Mouse (Mus musculus) midbrain, embryonic 10.5 days (tissue): Measurements from ENCODE around the gene Pcca. TPM values are rescaled to one million over a fixed set of nuclear protein-coding genes. Genes with fewer than 3 reads are reported as not detected.

Source experiments
- DNase-seq: peaks from one replicate; pipeline ENCODE4 v3.0.0-alpha.2; 2017; ENCODE audit warnings: low spot score
- H3K27ac ChIP-seq: fragments of 300-500 bp; sonication (generic); replicated peaks from 2 replicates; pipeline ENCODE4 v1.5.1; 2016; ENCODE audit warnings: mild to moderate bottlenecking
- H3K27me3 ChIP-seq: fragments of 300-500 bp; sonication (generic); 2 replicates; pipeline ENCODE4 v1.6.1; 2016; ENCODE audit warnings: low read depth, mild to moderate bottlenecking; ENCODE audit not compliant: poor library complexity, severe bottlenecking
- H3K36me3 ChIP-seq: fragments of 300-500 bp; sonication (generic); 2 replicates; pipeline ENCODE4 v1.6.1; 2016; ENCODE audit warnings: mild to moderate bottlenecking, moderate library complexity
- H3K4me1 ChIP-seq: fragments of 300-500 bp; sonication (generic); 2 replicates; pipeline ENCODE4 v1.6.1; 2016
- H3K4me3 ChIP-seq: fragments of 300-500 bp; sonication (generic); 2 replicates; pipeline ENCODE4 v1.5.1; 2016; ENCODE audit warnings: mild to moderate bottlenecking, moderate library complexity
- H3K9me3 ChIP-seq: fragments of 300-500 bp; sonication (generic); replicated peaks from 2 replicates; pipeline ENCODE4 v1.6.1; 2016; ENCODE audit warnings: mild to moderate bottlenecking
- WGBS: fragments of 180-500 bp; shearing (Covaris S2); methylation state at CpG from one replicate; pipeline ENCODE4 v1.1.7; 2016; 5-methylcytosine and 5-hydroxymethylcytosine counted together
- polyA plus RNA-seq: library from polyadenylated mRNA; unstranded; fragments of >200 nt; fragmentation: Nextera tagmentation; extraction: Ambion mirVana; gene quantifications from 2 replicates; pipeline ENCODE4 v1.2.1, GENCODE M21; 2016

Pcca gene
- polyA plus RNA-seq, 1 experiment from 2014 or later: 30.5 TPM

DNA sequence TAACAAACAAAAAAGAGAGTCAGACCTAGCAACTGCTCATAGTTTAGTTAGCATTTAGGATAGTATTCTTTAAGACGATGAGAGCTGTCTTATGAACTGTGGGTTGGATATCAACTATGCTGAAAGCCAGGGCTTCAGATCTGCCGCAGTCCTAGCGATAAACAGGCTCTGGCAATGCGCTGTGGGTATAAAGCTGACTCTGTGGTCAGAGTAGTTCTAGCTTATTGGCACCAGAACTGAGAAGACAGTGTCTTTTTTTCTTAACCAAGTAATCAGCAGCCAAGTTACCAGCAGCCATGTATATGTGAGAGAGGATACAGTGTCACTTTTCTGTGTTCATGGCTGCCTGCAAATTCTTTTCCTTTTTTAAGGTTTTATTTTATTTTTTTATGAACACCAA is 154.3 kb downstream of the Pcca start:
- DNase-seq: no peak
- H3K4me3 ChIP-seq: no peak overlapping the region
- WGBS: 91% methylated on average over 4 of the region's 4 CpGs

DNA sequence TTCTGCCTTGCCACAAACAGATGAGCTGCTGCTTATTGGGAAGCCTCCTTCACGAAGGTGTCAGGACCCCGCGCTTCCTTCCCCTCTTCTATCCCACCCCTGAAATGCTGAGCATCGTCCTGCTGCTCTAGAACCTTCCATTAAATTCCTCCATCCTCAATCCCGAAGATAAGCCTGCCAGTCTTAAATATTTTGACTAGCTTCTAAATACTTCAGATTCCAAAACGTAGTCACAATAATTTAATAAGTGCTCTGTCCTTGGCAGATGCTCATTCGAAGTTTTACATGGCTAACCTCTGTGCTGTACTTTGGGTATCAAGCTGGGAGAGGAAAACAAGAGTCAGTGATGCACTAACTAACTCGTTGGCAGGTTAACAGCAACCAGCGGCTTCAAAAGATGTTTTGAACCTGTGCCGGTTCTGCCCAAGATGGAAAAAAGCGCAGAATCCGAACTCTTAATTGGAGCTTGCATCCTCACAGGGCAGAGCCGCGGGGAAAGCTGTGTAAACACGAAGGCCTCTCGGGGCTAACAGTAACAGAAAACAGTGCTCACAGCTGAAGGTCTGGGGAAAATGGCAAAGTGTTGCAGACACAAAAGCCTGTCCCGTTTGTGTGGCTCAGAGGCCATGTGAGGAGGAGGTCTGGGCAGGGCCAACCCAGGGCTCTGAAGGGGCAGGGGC is 155.2 kb downstream of the Pcca start:
- H3K4me1 ChIP-seq: peaks cover 19% of the 10 kb centered on the region
- DNase-seq: peak; percentile 13
- 0 out of 2 replicates have a peak overlapping the region, but pooled peaks have one; percentile 46 for H3K27ac ChIP-seq
- WGBS: 63% methylated on average over 17 of the region's 17 CpGs
- no peak overlapping the region for H3K4me3 ChIP-seq
- H3K9me3 ChIP-seq: no peaks in the 10 kb centered on the region
- no peaks in the 10 kb centered on the region for H3K27me3 ChIP-seq
- no peaks in the 10 kb centered on the region for H3K36me3 ChIP-seq

More for the DNA sequence above, 154.3 kb downstream of the Pcca start:
- no peak overlapping the region for H3K27ac ChIP-seq
- H3K4me1 ChIP-seq: peaks cover 19% of the 10 kb centered on the region
- no peaks in the 10 kb centered on the region for H3K36me3 ChIP-seq
- H3K27me3 ChIP-seq: no peaks in the 10 kb centered on the region
- H3K9me3 ChIP-seq: no peaks in the 10 kb centered on the region

DNA sequence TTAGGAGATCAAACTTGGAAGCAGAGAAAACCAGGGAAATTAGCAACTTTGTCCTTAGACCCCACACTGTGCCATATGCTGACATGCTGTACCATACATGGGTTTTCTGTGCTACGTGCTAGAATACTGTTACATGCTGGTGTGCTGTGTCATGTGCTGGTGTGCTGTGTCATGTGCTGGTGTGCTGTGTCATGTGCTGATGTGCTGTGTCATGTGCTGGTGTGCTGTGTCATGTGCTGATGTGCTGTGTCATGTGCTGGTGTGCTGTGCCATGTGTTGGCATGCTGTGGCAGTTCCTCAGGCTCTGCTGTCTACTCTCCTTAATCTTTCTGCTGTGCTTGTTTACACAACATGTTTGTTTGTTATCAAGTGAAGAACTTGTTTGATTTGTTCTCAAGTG is 157.4 kb downstream of the Pcca start:
- no peaks in the 10 kb centered on the region for H3K36me3 ChIP-seq
- H3K4me3 ChIP-seq: no peak overlapping the region
- WGBS: 88% methylated on average over 1 of the region's 1 CpGs
- H3K9me3 ChIP-seq: no peaks in the 10 kb centered on the region
- peaks cover 14% of the 10 kb centered on the region for H3K4me1 ChIP-seq
- H3K27me3 ChIP-seq: no peaks in the 10 kb centered on the region
- H3K27ac ChIP-seq: no peak overlapping the region
- DNase-seq: no peak

DNA sequence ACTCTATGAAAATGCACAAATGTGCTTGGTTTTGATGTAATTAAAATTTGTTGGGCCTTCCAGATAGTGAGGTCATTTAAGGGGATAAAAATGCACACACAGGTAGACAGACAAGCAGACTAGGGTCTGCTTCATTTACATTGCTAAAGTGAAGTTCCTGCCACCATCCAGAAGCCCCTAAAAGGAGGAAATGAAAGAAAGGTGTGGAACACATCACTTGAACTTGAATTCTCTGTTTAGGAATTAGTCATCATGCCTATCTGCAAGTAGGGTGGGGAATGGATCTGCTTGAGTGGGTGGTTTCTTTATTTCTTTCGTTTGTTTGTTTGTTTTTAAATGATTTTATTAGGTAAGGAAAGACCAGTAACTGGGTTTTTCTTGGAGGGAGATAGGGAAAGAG is 166.2 kb downstream of the Pcca start:
- no peak overlapping the region for H3K27ac ChIP-seq

DNA sequence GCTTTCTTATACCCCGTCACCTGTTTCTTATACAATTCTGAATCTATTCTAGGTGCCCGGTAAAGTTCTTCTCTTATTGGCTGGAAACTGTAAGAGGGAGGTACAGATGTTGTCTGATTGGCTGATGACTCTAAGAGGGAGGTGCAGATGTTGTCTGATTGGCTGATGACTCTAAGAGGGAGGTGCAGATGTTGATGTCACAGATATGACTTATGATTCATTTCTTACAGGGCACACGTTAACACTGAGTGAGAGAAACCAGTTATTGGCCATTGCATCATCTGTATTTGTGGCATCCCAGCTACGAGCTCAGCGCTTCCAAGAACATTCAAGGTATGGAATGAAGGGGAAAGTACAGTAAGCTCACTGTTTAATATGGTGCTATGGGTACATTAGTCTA is 179.7 kb downstream of the Pcca start:
- no peaks in the 10 kb centered on the region for H3K27me3 ChIP-seq
- no peak for DNase-seq
- H3K4me1 ChIP-seq: no peaks in the 10 kb centered on the region
- H3K27ac ChIP-seq: no peak overlapping the region
- H3K9me3 ChIP-seq: no peaks in the 10 kb centered on the region
- no peaks in the 10 kb centered on the region for H3K36me3 ChIP-seq
- WGBS: 97% methylated on average over 5 of the region's 5 CpGs
- no peak overlapping the region for H3K4me3 ChIP-seq

More for the DNA sequence above, 166.2 kb downstream of the Pcca start:
- no peak overlapping the region for H3K4me3 ChIP-seq
- no peaks in the 10 kb centered on the region for H3K4me1 ChIP-seq
- no peaks in the 10 kb centered on the region for H3K9me3 ChIP-seq
- H3K27me3 ChIP-seq: no peaks in the 10 kb centered on the region
- H3K36me3 ChIP-seq: peaks cover 8% of the 10 kb centered on the region; the same call in 1 of the 2 replicates
- DNase-seq: no peak
- 77% methylated on average over 1 of the region's 1 CpGs for WGBS

DNA sequence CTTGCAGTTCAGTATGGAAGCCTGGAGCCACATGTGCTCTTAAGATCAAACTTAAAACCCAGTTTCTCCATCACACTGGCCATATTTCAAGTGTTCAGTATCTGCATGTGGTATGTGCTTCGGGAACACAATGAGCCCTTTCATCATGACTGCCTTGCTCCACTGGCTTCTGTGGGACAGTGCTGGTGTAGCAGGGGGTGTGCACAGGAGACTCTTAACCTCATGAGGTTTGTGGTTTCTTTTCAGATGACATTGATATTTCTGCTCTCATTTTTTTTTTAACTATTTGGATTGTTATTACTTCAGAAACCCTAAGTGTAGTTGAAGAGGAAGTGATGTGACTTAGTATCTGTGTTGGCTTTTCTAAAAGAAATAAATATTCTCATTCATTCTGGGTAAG is 180.8 kb downstream of the Pcca start:
- Histone ChIP-seq H3K36me3 (no peaks in the 10 kb centered on the region), H3K4me1 (0 out of 2 replicates have a peak, but pooled peaks cover 4% of the 10 kb centered on the region), H3K4me3 (no peak overlapping the region), H3K27ac (no peak overlapping the region), H3K9me3 (no peaks in the 10 kb centered on the region), H3K27me3 (no peaks in the 10 kb centered on the region)
- DNase-seq: no peak
- WGBS: 76% methylated on average over 1 of the region's 1 CpGs

DNA sequence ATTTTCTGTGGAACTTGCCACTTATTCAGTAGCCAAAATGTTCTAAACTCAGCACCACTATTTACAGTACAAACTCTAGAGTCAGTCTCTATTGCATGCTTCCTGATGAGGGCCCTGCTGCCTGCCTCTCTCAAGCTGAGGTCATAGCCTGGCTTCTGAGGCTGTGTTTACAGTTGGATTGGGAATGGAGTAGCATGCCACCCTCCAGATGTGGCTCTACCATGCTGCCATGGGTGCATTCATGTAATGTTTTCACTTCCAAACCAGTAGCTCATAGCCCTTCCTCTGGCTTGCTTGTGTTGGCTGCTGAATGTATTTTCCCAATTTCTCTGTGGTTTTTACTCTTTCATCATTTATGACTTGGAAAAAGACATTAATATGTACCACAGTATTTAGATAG is 181.9 kb downstream of the Pcca start:
- Histone ChIP-seq H3K36me3 (no peaks in the 10 kb centered on the region), H3K4me3 (no peak overlapping the region), H3K27me3 (no peaks in the 10 kb centered on the region), H3K9me3 (no peaks in the 10 kb centered on the region), H3K4me1 (peaks cover 16% of the 10 kb centered on the region), H3K27ac (no peak overlapping the region)
- no peak for DNase-seq

DNA sequence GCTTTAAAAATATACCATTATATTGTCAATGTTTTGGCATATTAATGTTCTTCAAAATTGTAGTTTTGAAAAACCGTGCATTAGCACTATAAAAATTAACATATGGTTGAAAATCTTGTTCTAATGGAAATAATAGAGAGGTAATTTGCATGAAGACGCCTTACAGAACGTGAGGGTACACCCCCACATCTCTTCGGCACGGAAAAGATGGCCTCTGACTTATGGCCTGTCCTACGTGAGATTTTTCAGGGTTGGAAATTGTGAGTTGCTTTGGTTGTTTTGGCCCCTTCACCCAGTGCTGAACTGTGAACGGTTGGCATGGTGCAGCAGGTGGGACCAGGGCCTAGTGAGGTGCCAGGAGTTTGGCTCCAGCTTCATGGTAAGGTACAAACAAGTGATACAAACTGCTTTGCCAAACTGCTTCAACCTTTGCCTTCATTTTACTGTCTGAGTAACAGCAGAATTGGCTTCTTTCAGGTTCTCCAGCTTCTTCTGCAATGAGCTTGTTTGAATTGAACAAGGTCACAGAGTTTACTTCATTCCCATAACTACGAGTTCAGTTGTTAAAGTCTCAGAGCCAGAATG is 185.5 kb downstream of the Pcca start:
- WGBS: 92% methylated on average over 8 of the region's 8 CpGs
- H3K27ac ChIP-seq: no peak overlapping the region; the same call in 1 of the 2 replicates
- no peaks in the 10 kb centered on the region for H3K36me3 ChIP-seq
- H3K27me3 ChIP-seq: no peaks in the 10 kb centered on the region
- no peaks in the 10 kb centered on the region for H3K9me3 ChIP-seq
- H3K4me3 ChIP-seq: no peak overlapping the region
- no peak for DNase-seq
- H3K4me1 ChIP-seq: peaks cover 25% of the 10 kb centered on the region

DNA sequence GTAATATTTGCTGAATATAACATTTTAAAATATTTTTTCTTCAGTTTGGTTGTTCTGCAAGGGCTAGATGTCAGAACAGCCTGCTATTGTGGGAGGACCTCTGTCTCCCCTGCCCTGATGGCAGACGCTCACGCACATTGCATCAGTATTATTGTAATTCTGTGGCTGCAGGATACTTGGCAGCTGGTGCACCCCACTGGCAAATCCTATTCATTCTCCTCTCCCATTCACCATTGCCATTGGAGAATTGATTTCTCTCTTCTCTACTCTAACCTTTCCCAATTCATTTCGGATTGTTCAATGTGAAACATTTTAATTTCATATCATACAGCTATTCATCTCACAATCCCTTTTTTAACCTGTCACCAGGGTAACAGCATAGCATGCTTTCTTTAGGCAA is 186.9 kb downstream of the Pcca start:
- H3K9me3 ChIP-seq: no peaks in the 10 kb centered on the region
- H3K27me3 ChIP-seq: no peaks in the 10 kb centered on the region
- WGBS: 17% methylated on average over 3 of the region's 3 CpGs
- no peak overlapping the region for H3K4me3 ChIP-seq
- peak; percentile 27 for DNase-seq
- peak overlapping the region; percentile 59; the same call in 1 of the 2 replicates for H3K27ac ChIP-seq
- peaks cover 25% of the 10 kb centered on the region for H3K4me1 ChIP-seq
- no peaks in the 10 kb centered on the region for H3K36me3 ChIP-seq

DNA sequence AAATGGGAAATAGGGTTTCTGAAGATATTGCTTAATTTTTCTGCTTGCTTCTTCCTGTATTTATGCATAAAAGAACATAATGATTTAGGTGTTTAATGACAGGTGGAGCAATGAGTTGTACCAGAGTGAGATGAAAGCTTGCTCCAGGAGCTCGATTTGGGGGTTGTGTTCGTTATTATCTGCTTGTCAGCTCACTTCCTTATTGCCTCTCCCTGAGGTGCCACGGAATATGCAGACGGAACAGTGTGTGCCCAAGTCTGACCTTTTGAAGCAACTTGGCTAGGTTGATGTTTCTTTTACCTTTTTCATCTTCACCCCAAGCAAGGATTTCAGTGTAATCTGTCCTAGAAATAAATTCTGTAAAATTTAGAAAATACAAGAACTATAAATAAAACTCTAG is 187.6 kb downstream of the Pcca start:
- WGBS: 58% methylated on average over 4 of the region's 4 CpGs
- Histone ChIP-seq H3K27ac (no peak overlapping the region), H3K36me3 (no peaks in the 10 kb centered on the region), H3K4me1 (peaks cover 25% of the 10 kb centered on the region), H3K9me3 (no peaks in the 10 kb centered on the region), H3K27me3 (no peaks in the 10 kb centered on the region), H3K4me3 (no peak overlapping the region)
- no peak for DNase-seq

DNA sequence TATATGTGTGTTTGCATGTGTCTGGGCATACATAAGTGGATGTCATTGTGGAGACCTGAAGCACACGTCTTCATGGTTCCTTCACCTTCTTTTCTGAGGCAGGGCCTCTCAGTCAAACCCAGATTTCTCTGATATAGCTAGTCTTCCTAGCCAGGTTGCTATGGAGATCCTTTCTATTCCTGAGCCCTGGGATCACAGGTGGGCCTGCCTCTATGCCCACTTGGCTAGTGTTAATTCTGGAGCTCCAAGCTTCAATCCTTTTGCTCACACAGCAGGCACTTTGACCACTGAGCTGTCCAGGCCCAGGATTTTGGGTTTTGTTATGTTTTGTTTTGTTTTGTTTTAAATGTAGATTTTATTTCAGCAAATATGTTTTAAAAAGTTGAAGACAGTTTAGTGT is 192.3 kb downstream of the Pcca start:
- Histone ChIP-seq H3K36me3 (no peaks in the 10 kb centered on the region), H3K27ac (no peak overlapping the region), H3K4me1 (peaks cover 11% of the 10 kb centered on the region), H3K27me3 (no peaks in the 10 kb centered on the region), H3K9me3 (no peaks in the 10 kb centered on the region), H3K4me3 (no peak overlapping the region)
- DNase-seq: no peak
- WGBS: 91% methylated on average over 1 of the region's 1 CpGs

DNA sequence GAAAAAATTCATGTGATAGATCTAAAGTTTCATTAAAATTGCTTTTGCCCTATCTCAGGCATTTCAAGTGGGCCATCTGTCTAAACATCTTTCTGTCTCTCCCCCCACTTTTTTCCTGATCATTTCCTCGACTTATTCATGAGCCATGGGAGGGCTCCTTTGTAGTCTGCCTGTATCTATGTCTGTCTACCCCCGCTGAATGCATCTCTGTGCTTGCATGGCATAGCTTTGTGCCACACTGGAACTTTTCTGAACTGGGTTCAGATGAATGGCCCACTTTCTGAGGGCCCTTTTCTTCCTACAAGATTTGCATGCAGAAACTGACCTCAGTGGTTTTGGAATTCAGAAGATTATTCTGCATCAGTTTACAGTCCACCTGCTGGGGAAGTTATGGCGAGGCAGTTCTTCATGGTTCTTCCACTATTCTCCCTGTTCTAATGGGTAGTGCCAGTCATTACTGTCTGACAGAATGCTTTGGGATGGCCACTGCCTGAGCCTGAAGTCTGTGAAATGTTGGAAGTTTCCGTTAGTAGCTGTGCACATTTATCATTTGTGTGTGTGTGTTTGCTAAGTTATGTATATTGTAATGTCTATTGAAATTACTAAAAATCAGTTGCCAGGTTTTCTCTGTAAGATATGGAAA is 195.4 kb downstream of the Pcca start:
- 76% methylated on average over 4 of the region's 4 CpGs for WGBS
- Histone ChIP-seq H3K9me3 (no peaks in the 10 kb centered on the region), H3K4me1 (peaks cover 6% of the 10 kb centered on the region), H3K27me3 (no peaks in the 10 kb centered on the region), H3K27ac (no peak overlapping the region), H3K36me3 (no peaks in the 10 kb centered on the region), H3K4me3 (no peak overlapping the region)
- DNase-seq: no peak

DNA sequence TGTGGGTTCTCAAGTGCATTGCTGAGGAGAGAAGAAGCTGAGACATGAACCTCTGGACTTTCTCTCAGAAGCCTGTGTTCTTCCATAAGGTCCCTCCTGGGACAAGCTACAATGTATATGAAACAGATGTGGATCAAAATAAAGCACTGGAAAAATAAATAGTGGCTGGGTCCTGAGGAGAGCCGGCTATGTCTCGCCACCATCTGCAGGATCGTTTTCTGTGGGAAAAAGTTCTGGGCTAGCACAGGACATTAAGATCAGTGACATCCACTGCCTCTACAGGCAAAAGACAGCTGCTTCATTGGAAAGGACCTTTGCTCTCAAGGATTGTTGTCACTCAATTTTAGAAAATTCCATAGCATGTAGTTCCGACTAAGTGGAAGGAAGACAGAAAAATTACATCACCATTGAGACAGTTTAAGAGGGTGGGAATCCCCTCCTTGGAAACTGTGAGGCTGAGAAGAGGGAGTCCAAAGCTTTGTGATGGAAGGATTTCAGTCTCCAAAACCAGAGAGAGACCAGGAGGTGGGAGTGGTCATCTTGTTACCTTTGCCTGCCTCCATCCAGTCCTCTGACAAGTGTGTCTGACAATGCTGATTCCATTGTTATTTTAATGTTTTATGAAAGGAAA is 196.9 kb downstream of the Pcca start:
- no peak for DNase-seq
- H3K27me3 ChIP-seq: no peaks in the 10 kb centered on the region
- peaks cover 6% of the 10 kb centered on the region for H3K4me1 ChIP-seq
- no peak overlapping the region for H3K27ac ChIP-seq
- H3K4me3 ChIP-seq: no peak overlapping the region
- no peaks in the 10 kb centered on the region for H3K36me3 ChIP-seq
- no peaks in the 10 kb centered on the region for H3K9me3 ChIP-seq
- WGBS: 76% methylated on average over 4 of the region's 4 CpGs
